Mouse (Mus musculus) neural tube, postnatal 0 days (tissue): Measurements from ENCODE around the gene Rsph10b. TPM values are rescaled to one million over a fixed set of nuclear protein-coding genes. Genes with fewer than 3 reads are reported as not detected.

Experiments used
- polyA plus RNA-seq: library from polyadenylated mRNA; unstranded; fragments of >200 nt; fragmentation: Nextera tagmentation; extraction: Ambion mirVana; gene quantifications from 2 replicates; pipeline ENCODE4 v1.2.1, GENCODE M21; 2015

The Rsph10b gene
- polyA plus RNA-seq: 5.5 and 9.2 TPM in 2 replicates

GRCm38 (mm10) chr5:143932831-143933230, at the start of gene Rsph10b:
TSS of gene Rsph10b (plus strand) at chr5:143933035.

GRCm38 (mm10) chr5:143897635-143898330, 35.1 kb upstream of the Rsph10b start, which contains the start of gene Ankrd61:
TSS of gene Ankrd61 (minus strand) at chr5:143897685.

GRCm38 (mm10) chr5:143909417-143910400, 23.1 kb upstream of the Rsph10b start, which contains the start of the genes Aimp2 and Pms2:
TSS of gene Aimp2 (minus strand) at chr5:143909847.
TSS of gene Pms2 (plus strand) at chr5:143909964.

GRCm38 (mm10) chr5:143927875-143928274, 5.0 kb upstream of the Rsph10b start, which contains the start of gene Gm42421:
TSS of gene Gm42421 (plus strand) at chr5:143928175.

GRCm38 (mm10) chr5:144014551-144015311, 81.9 kb downstream of the Rsph10b start, which contains the start of gene Ccz1:
TSS of gene Ccz1 (minus strand) at chr5:144014877.

GRCm38 (mm10) chr5:144026620-144027263, 93.9 kb downstream of the Rsph10b start, which contains the start of gene Ocm:
TSS of gene Ocm (minus strand) at chr5:144026670.

Other genes starting within 250 kb of the Rsph10b start
- gene Usp42, start 200.8 kb upstream of the Rsph10b start, polyA plus RNA-seq: 19.4 and 19.5 TPM in 2 replicates
- gene Eif2ak1, start 115.2 kb upstream of the Rsph10b start, polyA plus RNA-seq: 38.2 and 39.1 TPM in 2 replicates
- 0.22 TPM in 2 replicates for gene Ankrd61, start 35.4 kb upstream of the Rsph10b start, polyA plus RNA-seq
- gene Aimp2, start 23.2 kb upstream of the Rsph10b start, polyA plus RNA-seq: 81.8 and 83.0 TPM in 2 replicates
- 20.7 and 22.9 TPM in 2 replicates for gene Pms2, start 23.1 kb upstream of the Rsph10b start, polyA plus RNA-seq
- gene Gm42421, start 4.9 kb upstream of the Rsph10b start, polyA plus RNA-seq: 0.92 and 1.7 TPM in 2 replicates
- 60.8 and 65.5 TPM in 2 replicates for gene Ccz1, start 81.8 kb downstream of the Rsph10b start, polyA plus RNA-seq
- gene Ocm, start 93.6 kb downstream of the Rsph10b start, polyA plus RNA-seq: 1.5 and 1.8 TPM in 2 replicates
- gene Lmtk2, start 167.4 kb downstream of the Rsph10b start, polyA plus RNA-seq: 8.5 and 9.4 TPM in 2 replicates